Mouse (Mus musculus) heart, postnatal 14 days (tissue): ENCODE data around the gene Bglap2. TPM values are rescaled to one million over a fixed set of nuclear protein-coding genes. Genes with fewer than 3 reads are reported as not detected.
A peak's percentile ranks its signal among the peaks of the same experiment; 100 is the strongest.
"Not testable (repeated sequence)": the region's sequence is repeated elsewhere in the genome, so short reads cannot be mapped to it uniquely, and the experiment has no call there.

Experiments
- DNase-seq, 2 experiments: peaks; one replicate each; pipeline ENCODE4 v3.0.0; 2021 to 2022
- intact Hi-C: fragments of 180-260 bp; cut with DNase I; formaldehyde crosslinking; loops from one replicate; pipeline ENCODE4 v1.15.1; 2025
- long read RNA-seq, 2 experiments: library from polyadenylated mRNA; stranded (forward); transcript quantifications; one replicate each; pipeline ENCODE4 v2.0.0; 2021
- total RNA-seq, 2 experiments: library from RNA; stranded (reverse); gene quantifications; 2 replicates each; pipeline ENCODE4 v1.2.3; 2021

The Bglap2 gene
- total RNA-seq = not detected
- long read RNA-seq, experiment 1 = 0 reads
- long read RNA-seq, experiment 2 = 0 reads

GRCm38 (mm10) chr3:88378599-88378998 lies at the start of gene Bglap2:
Gene Bglap2 (minus strand): TSS chr3:88378699.
- DNase-seq, intact Hi-C loops: not testable (repeated sequence)

- DNase-seq = no peak
- intact Hi-C loops = no loop called here
These were observed 48.9 kb upstream of the Bglap2 start for GRCm38 (mm10) chr3:88427342-88427905.

GRCm38 (mm10) chr3:88425708-88426420 lies 47.4 kb upstream of the Bglap2 start:
- intact Hi-C loops = no loop called here

GRCm38 (mm10) chr3:88425330-88425689 lies 46.8 kb upstream of the Bglap2 start:
- intact Hi-C loops = no loop called here
- no peak for DNase-seq

More at GRCm38 (mm10) chr3:88425708-88426420, 47.4 kb upstream of the Bglap2 start:
- no peak for DNase-seq

GRCm38 (mm10) chr3:88424605-88425329 lies 46.3 kb upstream of the Bglap2 start, which contains the start of gene Slc25a44:
Gene Slc25a44 (minus strand): TSS chr3:88425139.
- intact Hi-C loops = no loop called here
- peak; percentile 88 to 96 for DNase-seq

- intact Hi-C loops = no loop called here
- no peak for DNase-seq
These were observed 43.7 kb upstream of the Bglap2 start for GRCm38 (mm10) chr3:88422020-88422720.

- DNase-seq = no peak
- intact Hi-C loops = no loop called here
These were observed 42.3 kb upstream of the Bglap2 start for GRCm38 (mm10) chr3:88420771-88421170.

- DNase-seq = no peak
- intact Hi-C loops = no loop called here
These were observed 39.5 kb upstream of the Bglap2 start for GRCm38 (mm10) chr3:88418016-88418415.

- intact Hi-C loops = no loop called here
- no peak for DNase-seq
These were observed 37.2 kb upstream of the Bglap2 start for GRCm38 (mm10) chr3:88415668-88416067.

- intact Hi-C loops = no loop called here
These were observed 34.1 kb upstream of the Bglap2 start for GRCm38 (mm10) chr3:88412636-88413035.

GRCm38 (mm10) chr3:88411681-88412080 lies 33.2 kb upstream of the Bglap2 start:
- intact Hi-C loops = no loop called here
- DNase-seq = peak; percentile 17 to 30

More at GRCm38 (mm10) chr3:88412636-88413035, 34.1 kb upstream of the Bglap2 start:
- DNase-seq = no peak

GRCm38 (mm10) chr3:88410645-88411031 lies 32.1 kb upstream of the Bglap2 start:
- intact Hi-C loops = no loop called here
- peak in 1 of 2 experiments; percentile 30 for DNase-seq

GRCm38 (mm10) chr3:88409741-88410644 lies 31.5 kb upstream of the Bglap2 start, which contains the start of gene Pmf1:
Gene Pmf1 (minus strand): TSS chr3:88410331.
- DNase-seq = peak; percentile 93 to 94
- intact Hi-C loops = no loop called here

GRCm38 (mm10) chr3:88408953-88409352 lies 30.5 kb upstream of the Bglap2 start:
- intact Hi-C loops = no loop called here
- no peak for DNase-seq

- intact Hi-C loops = loop anchor here (1.0 to 2.0 kb wide), 3 partner anchors 56 to 115 kb away; no protein-coding TSS in a partner anchor
- DNase-seq = no peak
These were observed 29.0 kb upstream of the Bglap2 start for GRCm38 (mm10) chr3:88407529-88407928.

GRCm38 (mm10) chr3:88407090-88407489 lies 28.6 kb upstream of the Bglap2 start:
- intact Hi-C loops = loop anchor here (1.0 to 2.0 kb wide), 3 partner anchors 56 to 116 kb away; no protein-coding TSS in a partner anchor

GRCm38 (mm10) chr3:88403522-88404230 lies 25.2 kb upstream of the Bglap2 start:
- intact Hi-C loops = no loop called here
- DNase-seq = no peak

More at GRCm38 (mm10) chr3:88407090-88407489, 28.6 kb upstream of the Bglap2 start:
- peak; percentile 63 to 79 for DNase-seq

- no peak for DNase-seq
- intact Hi-C loops = no loop called here
These were observed 20.2 kb upstream of the Bglap2 start for GRCm38 (mm10) chr3:88398666-88399065.

- no peak for DNase-seq
- intact Hi-C loops = no loop called here
These were observed 17.2 kb upstream of the Bglap2 start for GRCm38 (mm10) chr3:88395742-88396141.
